Mouse (Mus musculus): Measurements from ENCODE around the gene Otx2. TPM values are rescaled to one million over a fixed set of nuclear protein-coding genes. Genes with fewer than 3 reads are reported as not detected.
A peak's percentile ranks its signal among the peaks of the same experiment; 100 is the strongest.

Otx2 gene
- total RNA-seq, 1 experiment = 12.3 TPM

DNA sequence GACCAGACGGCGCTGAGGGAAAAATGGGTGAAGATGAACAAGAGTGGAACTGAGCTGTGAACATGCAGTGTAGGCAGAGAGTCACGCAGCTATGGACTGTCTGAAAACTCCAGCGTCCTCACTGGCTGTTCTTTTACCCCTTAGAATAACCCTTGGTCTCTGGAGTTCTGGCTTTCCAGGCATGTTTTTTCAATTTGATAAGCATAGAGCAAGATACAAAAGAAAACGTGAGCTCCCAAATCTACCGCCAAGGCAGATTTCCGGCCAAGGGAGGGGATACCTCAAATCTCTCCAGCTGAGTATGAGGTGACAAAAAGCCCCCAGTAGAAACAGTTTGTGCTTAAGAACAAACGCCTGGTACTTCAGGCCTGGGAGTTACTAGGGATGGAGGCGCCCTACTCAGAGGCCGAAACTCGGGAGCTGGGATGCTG lies 5.6 kb downstream of the Otx2 start:
- Histone ChIP-seq H3K27ac (ENCODE audit: insufficient read depth, low read depth, low read length, poor library complexity, severe bottlenecking) (no peak overlapping the region), H3K9ac (ENCODE audit: insufficient read depth, low read depth, low read length, poor library complexity, severe bottlenecking) (no peak overlapping the region), H3K4me1 (ENCODE audit: control insufficient read depth in 2 of 2, insufficient read depth in 2 of 2, low read length in 2 of 2, poor library complexity in 1 of 2) (peaks cover 0 to 7% of the 10 kb centered on the region in 2 experiments), H3K4me3 (ENCODE audit: insufficient read depth in 1 of 2, low read depth in 1 of 2, low read length in 2 of 2, poor library complexity in 1 of 2, severe bottlenecking in 1 of 2) (no peak overlapping the region), H3K36me3 (ENCODE audit: control insufficient read depth, insufficient read depth, low read length, poor library complexity, severe bottlenecking) (no peaks in the 10 kb centered on the region), H3K9me3 (ENCODE audit: control insufficient read depth, insufficient read depth, low read depth, low read length) (no peaks in the 10 kb centered on the region)
- in situ Hi-C loops (cut with MboI; ENCODE audit: low sequenced_read_pairs in 2 of 2, unreplicated experiment in 2 of 2) = no loop called here
- TF ChIP-seq ZC3H11A (IDR thresholded peaks at IDR 0.05; ENCODE audit: borderline replicate concordance, low read depth, low read length) (no peak), ZNF384 (IDR thresholded peaks at IDR 0.05; ENCODE audit: low read depth, low read length) (no peak), MAFK (IDR thresholded peaks at IDR 0.05; ENCODE audit: insufficient read depth, low read depth, low read length) (no peak), HCFC1 (IDR thresholded peaks at IDR 0.05; ENCODE audit: borderline replicate concordance, insufficient read depth, low read length) (no peak)
- no peak for DNase-seq (ENCODE audit: low read depth, low spot score)

DNA sequence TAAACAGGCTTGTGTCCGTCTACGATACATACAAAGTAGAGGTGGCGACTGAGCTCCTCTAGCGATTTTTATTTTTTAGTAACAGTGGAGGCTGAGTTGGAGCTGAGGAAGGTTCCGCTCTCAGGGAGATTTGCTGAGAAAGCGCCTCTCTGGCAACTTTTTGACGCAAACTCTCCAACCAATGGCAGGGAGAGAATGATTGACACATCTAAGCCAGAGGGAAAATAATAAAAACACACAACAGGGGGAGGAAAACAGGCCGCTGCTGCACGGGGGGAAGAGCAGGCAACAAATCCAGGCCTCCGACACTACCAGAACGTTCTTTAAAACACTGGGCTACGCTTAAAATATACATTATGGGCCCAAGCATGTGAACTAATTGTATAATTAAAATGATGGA lies 6.2 kb downstream of the Otx2 start:
- H3K4me1 ChIP-seq (ENCODE audit: control insufficient read depth in 2 of 2, insufficient read depth in 2 of 2, low read length in 2 of 2, poor library complexity in 1 of 2) = peaks cover 0 to 4% of the 10 kb centered on the region in 2 experiments
- no peak overlapping the region for H3K9ac ChIP-seq (ENCODE audit: insufficient read depth, low read depth, low read length, poor library complexity, severe bottlenecking)
- H3K36me3 ChIP-seq (ENCODE audit: control insufficient read depth, insufficient read depth, low read length, poor library complexity, severe bottlenecking) = no peaks in the 10 kb centered on the region
- H3K9me3 ChIP-seq (ENCODE audit: control insufficient read depth, insufficient read depth, low read depth, low read length) = no peaks in the 10 kb centered on the region
- no peak for TF ChIP-seq ZC3H11A (IDR thresholded peaks at IDR 0.05; ENCODE audit: borderline replicate concordance, low read depth, low read length)
- TF ChIP-seq CHD2 (IDR thresholded peaks at IDR 0.05; ENCODE audit: low read depth, low read length) = no peak
- TF ChIP-seq ZNF384 (IDR thresholded peaks at IDR 0.05; ENCODE audit: low read depth, low read length) = no peak
- TF ChIP-seq MAFK (IDR thresholded peaks at IDR 0.05; ENCODE audit: insufficient read depth, low read depth, low read length) = no peak
- TF ChIP-seq HCFC1 (IDR thresholded peaks at IDR 0.05; ENCODE audit: borderline replicate concordance, insufficient read depth, low read length) = no peak
- H3K4me3 ChIP-seq (ENCODE audit: insufficient read depth in 1 of 2, low read depth in 1 of 2, low read length in 2 of 2, poor library complexity in 1 of 2, severe bottlenecking in 1 of 2) = no peak overlapping the region
- no peak for DNase-seq (ENCODE audit: low read depth, low spot score)
- no peak overlapping the region for H3K27ac ChIP-seq (ENCODE audit: insufficient read depth, low read depth, low read length, poor library complexity, severe bottlenecking)
- in situ Hi-C loops (cut with MboI; ENCODE audit: low sequenced_read_pairs in 2 of 2, unreplicated experiment in 2 of 2) = no loop called here

DNA sequence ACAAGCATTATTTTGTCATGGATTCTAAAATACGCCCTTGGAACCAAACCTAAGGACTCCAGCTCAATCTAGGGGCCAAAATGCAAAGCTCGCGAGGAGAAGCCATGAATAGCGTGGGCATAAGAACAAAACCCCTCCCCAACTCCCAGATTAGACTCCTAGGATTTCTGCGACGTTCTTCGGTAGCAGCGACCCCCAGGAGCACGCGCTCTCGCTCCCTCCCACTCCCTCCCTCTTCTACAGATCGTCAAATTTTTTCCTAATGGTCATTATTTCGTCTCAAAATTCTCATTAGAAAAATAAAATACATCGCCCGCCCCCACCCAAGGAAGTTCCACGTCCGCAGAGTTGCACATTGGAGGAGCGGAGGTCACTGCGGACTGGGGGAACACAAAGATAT lies 6.8 kb downstream of the Otx2 start:
- Histone ChIP-seq H3K4me1 (ENCODE audit: control insufficient read depth in 2 of 2, insufficient read depth in 2 of 2, low read length in 2 of 2, poor library complexity in 1 of 2) (peaks cover 3 to 4% of the 10 kb centered on the region in 2 experiments), H3K9me3 (ENCODE audit: control insufficient read depth, insufficient read depth, low read depth, low read length) (no peaks in the 10 kb centered on the region), H3K9ac (ENCODE audit: insufficient read depth, low read depth, low read length, poor library complexity, severe bottlenecking) (0 out of 2 replicates have a peak overlapping the region, but pooled peaks have one; percentile 18), H3K36me3 (ENCODE audit: control insufficient read depth, insufficient read depth, low read length, poor library complexity, severe bottlenecking) (peaks cover 2% of the 10 kb centered on the region; the same call in 1 of the 2 replicates), H3K4me3 (ENCODE audit: insufficient read depth in 1 of 2, low read depth in 1 of 2, low read length in 2 of 2, poor library complexity in 1 of 2, severe bottlenecking in 1 of 2) (peak overlapping the region; percentile 53 to 56), H3K27ac (ENCODE audit: insufficient read depth, low read depth, low read length, poor library complexity, severe bottlenecking) (no peak overlapping the region)
- TF ChIP-seq CHD2 (IDR thresholded peaks at IDR 0.05; ENCODE audit: low read depth, low read length) = no peak
- TF ChIP-seq ZC3H11A (IDR thresholded peaks at IDR 0.05; ENCODE audit: borderline replicate concordance, low read depth, low read length) = no peak
- TF ChIP-seq ZNF384 (IDR thresholded peaks at IDR 0.05; ENCODE audit: low read depth, low read length) = no peak
- no peak for TF ChIP-seq MAFK (IDR thresholded peaks at IDR 0.05; ENCODE audit: insufficient read depth, low read depth, low read length)
- TF ChIP-seq HCFC1 (IDR thresholded peaks at IDR 0.05; ENCODE audit: borderline replicate concordance, insufficient read depth, low read length) = no peak
- DNase-seq (ENCODE audit: low read depth, low spot score) = no peak
- in situ Hi-C loops (cut with MboI; ENCODE audit: low sequenced_read_pairs in 2 of 2, unreplicated experiment in 2 of 2) = no loop called here

DNA sequence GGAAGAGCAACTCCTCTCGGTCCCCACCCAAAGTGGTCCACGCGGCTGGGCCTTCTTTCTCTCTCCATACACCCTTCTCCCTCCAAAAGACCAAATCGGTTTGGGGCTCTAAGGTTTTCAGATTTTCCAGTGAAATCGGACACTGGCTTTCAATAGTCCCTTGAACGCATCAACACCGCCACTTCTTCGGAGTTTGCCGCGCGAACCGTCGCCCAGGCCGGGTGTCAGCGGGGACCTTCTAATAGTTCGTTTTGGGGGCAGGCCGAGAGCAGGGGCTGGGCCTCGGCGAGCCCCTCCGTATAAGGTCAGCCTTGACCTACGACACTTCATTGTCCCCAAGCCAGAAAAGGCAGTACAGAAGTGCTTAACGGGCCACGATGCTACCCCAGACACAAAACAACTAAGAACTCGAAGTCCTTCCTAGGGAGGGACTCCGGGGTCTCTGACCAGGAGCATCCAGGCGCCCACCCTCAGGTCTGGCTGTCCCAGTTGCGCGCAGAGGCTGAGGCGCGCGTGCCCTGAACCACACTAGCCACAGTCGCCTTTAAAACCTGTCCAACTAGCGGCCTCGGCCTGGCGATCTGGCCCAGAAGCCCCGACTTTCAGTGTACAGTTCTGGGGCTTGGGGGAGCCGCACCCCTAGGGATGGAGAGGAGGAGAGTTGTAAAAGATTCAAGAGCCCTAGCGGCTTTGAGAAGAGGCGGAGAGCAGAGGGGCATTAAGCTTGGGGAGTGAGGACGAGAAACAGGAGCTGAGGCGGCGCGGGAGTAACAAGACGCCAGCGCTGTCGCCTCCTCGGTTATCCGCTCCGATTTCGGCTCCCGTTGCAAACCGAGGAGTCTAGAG lies 7.6 kb downstream of the Otx2 start:
- Histone ChIP-seq H3K9me3 (ENCODE audit: control insufficient read depth, insufficient read depth, low read depth, low read length) (no peaks in the 10 kb centered on the region), H3K9ac (ENCODE audit: insufficient read depth, low read depth, low read length, poor library complexity, severe bottlenecking) (peak overlapping the region; percentile 18; the same call in 1 of the 2 replicates), H3K27ac (ENCODE audit: insufficient read depth, low read depth, low read length, poor library complexity, severe bottlenecking) (no peak overlapping the region), H3K4me1 (ENCODE audit: control insufficient read depth in 2 of 2, insufficient read depth in 2 of 2, low read length in 2 of 2, poor library complexity in 1 of 2) (peaks cover 3 to 4% of the 10 kb centered on the region in 2 experiments), H3K36me3 (ENCODE audit: control insufficient read depth, insufficient read depth, low read length, poor library complexity, severe bottlenecking) (peaks cover 2% of the 10 kb centered on the region; the same call in 1 of the 2 replicates), H3K4me3 (ENCODE audit: insufficient read depth in 1 of 2, low read depth in 1 of 2, low read length in 2 of 2, poor library complexity in 1 of 2, severe bottlenecking in 1 of 2) (peak overlapping the region; percentile 53 to 56)
- no peak for DNase-seq (ENCODE audit: low read depth, low spot score)
- TF ChIP-seq ZC3H11A (IDR thresholded peaks at IDR 0.05; ENCODE audit: borderline replicate concordance, low read depth, low read length) (no peak), CHD2 (IDR thresholded peaks at IDR 0.05; ENCODE audit: low read depth, low read length) (no peak), ZNF384 (IDR thresholded peaks at IDR 0.05; ENCODE audit: low read depth, low read length) (no peak), HCFC1 (IDR thresholded peaks at IDR 0.05; ENCODE audit: borderline replicate concordance, insufficient read depth, low read length) (peak; percentile 28; the same call in 1 of the 2 replicates)
- in situ Hi-C loops (cut with MboI; ENCODE audit: low sequenced_read_pairs in 2 of 2, unreplicated experiment in 2 of 2) = no loop called here
